Mouse (Mus musculus) myocyte (in vitro differentiated cells): Measurements from ENCODE around the gene Anapc1. TPM values are rescaled to one million over a fixed set of nuclear protein-coding genes. Genes with fewer than 3 reads are reported as not detected.

Experiments used
- H3K27me3 ChIP-seq: one replicate; pipeline ENCODE4 v1.6.1; 2011; ENCODE audit not compliant: control insufficient read depth, insufficient read depth, insufficient read length
- H3K36me3 ChIP-seq: one replicate; pipeline ENCODE4 v1.6.1; 2011; ENCODE audit not compliant: control insufficient read depth, insufficient read depth
- H3K4me2 ChIP-seq: one replicate; pipeline ENCODE4 v1.6.1; 2011; ENCODE audit warnings: low read depth, control low read depth
- H3K4me3 ChIP-seq: one replicate; pipeline ENCODE4 v1.5.1; 2011; ENCODE audit warnings: mild to moderate bottlenecking, control low read depth, moderate library complexity
- H3K79me2 ChIP-seq: one replicate; pipeline ENCODE4 v1.6.1; 2011; ENCODE audit not compliant: control insufficient read depth, insufficient read depth
- H3ac ChIP-seq: one replicate; pipeline ENCODE4 v1.6.1; 2011; ENCODE audit not compliant: control insufficient read depth, insufficient read length
- CEBPB ChIP-seq: IDR thresholded peaks from 2 replicates; pipeline ENCODE4 v1.6.1; 2011; ENCODE audit warnings: mild to moderate bottlenecking, moderate library complexity; ENCODE audit not compliant: poor library complexity, insufficient read depth, severe bottlenecking
- E2F4 ChIP-seq: IDR thresholded peaks from one replicate; pipeline ENCODE4 v1.6.1; 2011; ENCODE audit warnings: mild to moderate bottlenecking, control low read depth, moderate library complexity; ENCODE audit not compliant: insufficient read depth
- MAX ChIP-seq: IDR thresholded peaks from one replicate; pipeline ENCODE4 v1.6.1; 2011; ENCODE audit warnings: low read depth, mild to moderate bottlenecking, control low read depth
- MYOD1 ChIP-seq, 3 experiments: IDR thresholded peaks; one replicate each; pipeline ENCODE4 v1.6.1; 2011; ENCODE audit warnings: control low read depth in 2 of 3, low read depth in 2 of 3, mild to moderate bottlenecking in 2 of 3, moderate library complexity in 1 of 3; ENCODE audit not compliant: insufficient read length in 2 of 3, control insufficient read depth in 1 of 3
- MYOG ChIP-seq, 3 experiments: IDR thresholded peaks; one replicate each; pipeline ENCODE4 v1.6.1; 2011; ENCODE audit warnings: control low read depth in 2 of 3, low read depth in 2 of 3, mild to moderate bottlenecking in 2 of 3; ENCODE audit not compliant: insufficient read length in 2 of 3, control insufficient read depth in 1 of 3, insufficient read depth in 1 of 3
- POLR2A ChIP-seq: IDR thresholded peaks from one replicate; pipeline ENCODE4 v1.6.1; 2011; ENCODE audit warnings: low read depth, mild to moderate bottlenecking, control low read depth, moderate library complexity; ENCODE audit not compliant: insufficient read length
- POLR2AphosphoS2 ChIP-seq: IDR thresholded peaks from one replicate; pipeline ENCODE4 v1.6.1; 2011; ENCODE audit warnings: low read depth, control low read depth; ENCODE audit not compliant: insufficient read length
- REST ChIP-seq: IDR thresholded peaks from one replicate; pipeline ENCODE4 v1.6.1; 2011; ENCODE audit warnings: mild to moderate bottlenecking, control low read depth, moderate library complexity; ENCODE audit not compliant: insufficient read depth, insufficient read length
- SRF ChIP-seq: IDR thresholded peaks from one replicate; pipeline ENCODE4 v1.6.1; 2011; ENCODE audit warnings: low read depth; ENCODE audit not compliant: control insufficient read depth, insufficient read length
- TCF12 ChIP-seq: IDR thresholded peaks from one replicate; pipeline ENCODE4 v1.6.1; 2011; ENCODE audit warnings: mild to moderate bottlenecking, control low read depth; ENCODE audit not compliant: poor library complexity, insufficient read depth, severe bottlenecking
- TCF3 ChIP-seq: IDR thresholded peaks from one replicate; pipeline ENCODE4 v1.6.1; 2011; ENCODE audit warnings: low read depth, control low read depth; ENCODE audit not compliant: insufficient read length
- USF1 ChIP-seq: IDR thresholded peaks from one replicate; pipeline ENCODE4 v1.6.1; 2011; ENCODE audit warnings: low read depth, mild to moderate bottlenecking, control low read depth, moderate library complexity
- polyA plus RNA-seq: library from polyadenylated mRNA; unstranded; fragments of >200 nt; fragmentation: generic; extraction: Trizol; gene quantifications from one replicate; pipeline ENCODE4 v1.2.1, GENCODE M21; 2012; ENCODE audit warnings: missing spikeins

Anapc1 gene
- polyA plus RNA-seq, 1 experiment, result 36.4 TPM

GRCm38 (mm10) chr2:128715979-128716378, 28.8 kb upstream of the Anapc1 start:
- Histone ChIP-seq H3K4me2 (no peak overlapping the region), H3K36me3 (no peaks in the 10 kb centered on the region), H3ac (no peak overlapping the region), H3K79me2 (no peaks in the 10 kb centered on the region), H3K4me3 (no peak overlapping the region), H3K27me3 (no peaks in the 10 kb centered on the region)
- no peak for TF ChIP-seq E2F4
- TF ChIP-seq REST, result no peak
- no peak for TF ChIP-seq CEBPB
- no peak for TF ChIP-seq SRF
- no peak for TF ChIP-seq TCF12
- no peak for TF ChIP-seq USF1
- TF ChIP-seq MYOG (IDR thresholded peaks at IDR 0.05; ENCODE audit: control insufficient read depth in 1 of 3, insufficient read depth in 1 of 3, insufficient read length in 2 of 3, low read depth in 2 of 3), result no peak

DNA sequence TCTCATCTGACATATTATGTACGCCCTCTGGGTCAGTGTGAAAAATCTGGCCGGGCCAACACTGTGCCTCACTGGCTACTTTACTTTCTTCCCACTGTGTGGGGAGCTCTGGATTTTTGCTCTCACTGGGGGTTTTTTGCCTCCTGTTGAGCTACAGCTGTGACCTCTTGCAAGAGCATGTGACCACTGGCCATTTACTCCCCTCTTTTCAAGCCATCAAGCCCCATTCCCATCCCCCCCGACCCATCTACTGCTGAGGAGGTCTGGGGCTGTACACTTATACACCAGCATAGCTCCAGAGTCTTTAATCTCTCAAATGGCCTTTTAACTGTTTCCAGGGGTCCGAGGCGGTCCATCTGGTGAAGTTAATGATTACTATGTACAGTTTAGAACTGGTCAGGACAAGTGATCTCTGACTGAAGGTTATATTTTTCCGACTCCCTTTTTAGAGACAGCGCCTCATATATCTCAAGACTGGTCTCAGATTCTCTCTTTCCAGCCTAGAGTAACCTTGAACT, 27.6 kb upstream of the Anapc1 start:
- no peak overlapping the region for H3K4me3 ChIP-seq
- no peaks in the 10 kb centered on the region for H3K36me3 ChIP-seq
- TF ChIP-seq TCF3, result no peak
- no peak for TF ChIP-seq MYOG (IDR thresholded peaks at IDR 0.05; ENCODE audit: control insufficient read depth in 1 of 3, insufficient read depth in 1 of 3, insufficient read length in 2 of 3, low read depth in 2 of 3)
- no peak for TF ChIP-seq E2F4
- no peak for TF ChIP-seq TCF12
- no peak for TF ChIP-seq CEBPB
- TF ChIP-seq MYOD1 (IDR thresholded peaks at IDR 0.05; ENCODE audit: control insufficient read depth in 1 of 3, insufficient read length in 2 of 3, low read depth in 2 of 3), result no peak
- TF ChIP-seq REST, result no peak
- TF ChIP-seq POLR2A, result no peak
- no peak for TF ChIP-seq POLR2AphosphoS2
- TF ChIP-seq SRF, result no peak
- TF ChIP-seq USF1, result no peak
- TF ChIP-seq MAX, result no peak
- H3ac ChIP-seq, result no peak overlapping the region
- no peak overlapping the region for H3K4me2 ChIP-seq
- H3K27me3 ChIP-seq, result no peaks in the 10 kb centered on the region
- H3K79me2 ChIP-seq, result no peaks in the 10 kb centered on the region

GRCm38 (mm10) chr2:128713548-128714003, 26.4 kb upstream of the Anapc1 start:
- no peak overlapping the region for H3ac ChIP-seq
- no peak overlapping the region for H3K4me2 ChIP-seq
- no peak for TF ChIP-seq MAX
- no peak for TF ChIP-seq POLR2A
- TF ChIP-seq POLR2AphosphoS2, result no peak
- TF ChIP-seq TCF12, result no peak
- TF ChIP-seq E2F4, result no peak
- no peak for TF ChIP-seq SRF
- no peak for TF ChIP-seq MYOG (IDR thresholded peaks at IDR 0.05; ENCODE audit: control insufficient read depth in 1 of 3, insufficient read depth in 1 of 3, insufficient read length in 2 of 3, low read depth in 2 of 3)
- TF ChIP-seq REST, result no peak
- no peak for TF ChIP-seq USF1
- no peak for TF ChIP-seq MYOD1 (IDR thresholded peaks at IDR 0.05; ENCODE audit: control insufficient read depth in 1 of 3, insufficient read length in 2 of 3, low read depth in 2 of 3)
- TF ChIP-seq TCF3, result no peak
- TF ChIP-seq CEBPB, result no peak
- no peaks in the 10 kb centered on the region for H3K79me2 ChIP-seq
- H3K27me3 ChIP-seq, result no peaks in the 10 kb centered on the region
- no peaks in the 10 kb centered on the region for H3K36me3 ChIP-seq
- H3K4me3 ChIP-seq, result no peak overlapping the region

GRCm38 (mm10) chr2:128712940-128713339, 25.7 kb upstream of the Anapc1 start:
- no peak overlapping the region for H3ac ChIP-seq
- TF ChIP-seq MYOD1 (IDR thresholded peaks at IDR 0.05; ENCODE audit: control insufficient read depth in 1 of 3, insufficient read length in 2 of 3, low read depth in 2 of 3), result no peak
- no peak for TF ChIP-seq TCF12
- no peak for TF ChIP-seq POLR2A
- H3K4me2 ChIP-seq, result no peak overlapping the region
- no peaks in the 10 kb centered on the region for H3K27me3 ChIP-seq
- H3K79me2 ChIP-seq, result no peaks in the 10 kb centered on the region
- no peaks in the 10 kb centered on the region for H3K36me3 ChIP-seq
- H3K4me3 ChIP-seq, result no peak overlapping the region

- Histone ChIP-seq H3ac (no peak overlapping the region), H3K36me3 (no peaks in the 10 kb centered on the region), H3K4me3 (no peak overlapping the region), H3K4me2 (no peak overlapping the region), H3K27me3 (no peaks in the 10 kb centered on the region), H3K79me2 (no peaks in the 10 kb centered on the region)
- TF ChIP-seq POLR2AphosphoS2 (no peak), TCF3 (no peak), TCF12 (no peak), REST (no peak), USF1 (no peak), SRF (no peak), MYOG (IDR thresholded peaks at IDR 0.05; ENCODE audit: control insufficient read depth in 1 of 3, insufficient read depth in 1 of 3, insufficient read length in 2 of 3, low read depth in 2 of 3) (no peak), MAX (no peak), CEBPB (no peak), MYOD1 (IDR thresholded peaks at IDR 0.05; ENCODE audit: control insufficient read depth in 1 of 3, insufficient read length in 2 of 3, low read depth in 2 of 3) (no peak), E2F4 (no peak), POLR2A (no peak)
Observed at GRCm38 (mm10) chr2:128710609-128711008, 23.4 kb upstream of the Anapc1 start.
